Mouse (Mus musculus) intestine, embryonic 16.5 days (tissue): ENCODE results near the gene Sox5. TPM values are rescaled to one million over a fixed set of nuclear protein-coding genes. Genes with fewer than 3 reads are reported as not detected.

Experiments
- ATAC-seq: fragments of 200-750 bp; cut with Nextera tagmentation; 2 replicates; pipeline ENCODE4 v1.8.0; 2017; ENCODE audit warnings: moderate TSS enrichment, moderate library complexity
- H3K27ac ChIP-seq: fragments of 300-500 bp; sonication (generic); 2 replicates; pipeline ENCODE4 v1.5.1; 2014; ENCODE audit warnings: mild to moderate bottlenecking, low read length
- H3K27me3 ChIP-seq: fragments of 300-500 bp; sonication (generic); replicated peaks from 2 replicates; pipeline ENCODE4 v1.6.1; 2014; ENCODE audit warnings: low read length, control low read depth, mixed read lengths; ENCODE audit not compliant: control insufficient read depth, insufficient read depth
- H3K36me3 ChIP-seq: fragments of 300-500 bp; sonication (generic); 2 replicates; pipeline ENCODE4 v1.6.1; 2014; ENCODE audit warnings: low read length, control low read depth; ENCODE audit not compliant: control insufficient read depth, insufficient read depth
- H3K4me1 ChIP-seq: fragments of 300-500 bp; sonication (generic); 2 replicates; pipeline ENCODE4 v1.6.1; 2014; ENCODE audit warnings: low read length, control low read depth, mixed read lengths; ENCODE audit not compliant: control insufficient read depth, insufficient read depth
- H3K4me2 ChIP-seq: fragments of 300-500 bp; sonication (generic); 2 replicates; pipeline ENCODE4 v1.6.1; 2014; ENCODE audit warnings: low read depth, low read length, control low read depth
- H3K4me3 ChIP-seq: fragments of 300-500 bp; sonication (generic); 2 replicates; pipeline ENCODE4 v1.5.1; 2014; ENCODE audit warnings: mild to moderate bottlenecking, low read length
- H3K9ac ChIP-seq: fragments of 300-500 bp; sonication (generic); 2 replicates; pipeline ENCODE4 v1.6.1; 2014; ENCODE audit warnings: low read depth, low read length
- H3K9me3 ChIP-seq: fragments of 300-500 bp; sonication (generic); 2 replicates; pipeline ENCODE4 v1.6.1; 2016; ENCODE audit warnings: low read length, control low read depth; ENCODE audit not compliant: control insufficient read depth
- WGBS: fragments of 180-500 bp; shearing (Covaris S2); extraction: QIAGEN DNeasy Blood & Tissue Kit; methylation state at CpG from one replicate; pipeline ENCODE4 v1.1.7; 2014; 5-methylcytosine and 5-hydroxymethylcytosine counted together
- polyA plus RNA-seq: library from polyadenylated mRNA; unstranded; fragments of >200 nt; fragmentation: Nextera tagmentation; extraction: Ambion mirVana; gene quantifications from 2 replicates; pipeline ENCODE4 v1.2.1, GENCODE M21; 2015

Sox5 gene
- polyA plus RNA-seq, 1 experiment from 2014 or later = 14.3 TPM

DNA sequence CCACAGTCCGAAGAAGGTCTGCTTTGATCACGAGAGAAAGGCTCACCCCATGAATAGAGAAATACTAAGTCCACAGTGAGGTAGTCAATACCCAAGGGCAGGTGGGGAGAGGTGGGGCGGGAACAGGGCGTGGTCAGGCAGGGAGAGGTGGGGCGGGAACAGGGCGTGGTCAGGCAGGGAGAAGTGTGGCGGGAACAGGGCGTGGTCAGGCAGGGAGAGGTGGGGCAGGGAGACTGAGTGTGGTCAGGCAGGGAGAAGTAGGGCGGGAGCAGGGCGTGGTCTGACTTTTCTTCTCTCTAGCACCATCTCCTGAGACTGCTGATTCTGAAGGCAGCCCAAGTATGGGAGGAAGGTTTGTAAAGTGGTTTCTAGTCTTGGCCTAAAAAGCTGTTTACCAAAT lies 411.1 kb downstream of the Sox5 start:
- Histone ChIP-seq H3K27ac (no peak overlapping the region), H3K4me1 (no peaks in the 10 kb centered on the region), H3K27me3 (no peaks in the 10 kb centered on the region), H3K9ac (no peak overlapping the region), H3K4me2 (no peak overlapping the region), H3K9me3 (no peaks in the 10 kb centered on the region), H3K36me3 (no peaks in the 10 kb centered on the region), H3K4me3 (no peak overlapping the region)
- 54% methylated on average over 10 of the region's 10 CpGs for WGBS
- peak; percentile 74 for ATAC-seq

DNA sequence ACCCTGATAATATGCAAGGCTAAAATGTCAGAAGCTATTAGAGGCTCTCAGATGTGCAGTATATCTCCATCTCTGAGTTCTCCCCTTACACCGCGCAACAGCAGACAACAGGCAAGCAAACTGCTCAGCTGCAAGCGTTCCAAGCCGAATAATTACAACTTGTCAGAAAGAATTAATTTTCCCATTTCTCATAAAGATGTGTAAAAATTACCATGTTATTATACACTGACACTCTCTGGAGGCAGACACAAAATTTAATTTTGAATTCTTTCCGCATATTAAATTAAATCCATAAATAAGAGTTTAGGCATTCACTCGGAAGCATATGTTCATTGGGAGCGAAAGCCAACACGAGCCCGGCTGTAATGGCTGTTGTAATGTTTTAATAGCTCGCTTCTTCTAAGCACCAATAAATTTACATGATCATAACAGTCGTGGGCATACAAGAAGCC lies 414.1 kb downstream of the Sox5 start:
- WGBS = 82% methylated on average over 11 of the region's 11 CpGs
- no peaks in the 10 kb centered on the region for H3K4me1 ChIP-seq
- no peaks in the 10 kb centered on the region for H3K9me3 ChIP-seq
- H3K27ac ChIP-seq = no peak overlapping the region
- H3K4me3 ChIP-seq = no peak overlapping the region
- no peak for ATAC-seq
- no peak overlapping the region for H3K9ac ChIP-seq
- no peaks in the 10 kb centered on the region for H3K27me3 ChIP-seq
- no peak overlapping the region for H3K4me2 ChIP-seq
- no peaks in the 10 kb centered on the region for H3K36me3 ChIP-seq

DNA sequence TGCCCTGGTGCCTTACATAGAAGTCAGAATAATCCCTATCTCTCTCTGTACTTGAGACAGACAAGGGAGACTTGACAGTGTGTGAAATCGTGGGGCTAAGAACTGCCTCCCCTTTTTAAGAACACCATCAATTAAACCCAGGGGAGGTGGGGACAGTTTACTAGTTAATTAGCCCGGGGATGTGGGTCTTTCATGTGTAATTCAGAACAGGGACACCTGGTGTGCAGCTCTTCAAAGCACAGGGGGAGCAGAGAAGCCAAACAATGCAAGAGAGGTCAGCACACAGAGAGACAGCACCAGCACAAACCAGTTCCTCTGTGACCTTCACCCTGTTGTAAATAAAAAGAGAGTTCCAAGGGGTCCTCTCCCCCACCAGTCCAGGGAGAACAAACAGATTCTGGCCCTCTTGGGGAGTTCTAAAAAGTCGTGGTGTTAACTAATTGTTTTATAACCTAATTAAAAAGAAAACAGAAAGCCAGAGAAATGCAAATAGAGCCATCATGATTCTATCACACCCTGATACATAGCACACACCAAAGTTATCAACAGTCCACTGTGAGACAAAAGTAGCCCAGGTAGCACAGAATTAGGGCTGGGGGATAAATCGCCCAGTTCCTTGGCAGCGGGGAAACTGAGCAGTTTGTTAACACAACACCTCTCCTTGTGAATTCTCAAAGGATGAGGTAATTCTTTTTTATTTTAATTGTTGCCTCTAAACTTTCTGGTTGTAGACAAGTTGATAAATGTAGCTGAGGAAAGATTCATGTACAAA lies 420.3 kb downstream of the Sox5 start:
- peak; percentile 55; the same call in 1 of the 2 replicates for ATAC-seq
- Histone ChIP-seq H3K36me3 (no peaks in the 10 kb centered on the region), H3K27ac (no peak overlapping the region), H3K4me3 (no peak overlapping the region), H3K9ac (no peak overlapping the region), H3K27me3 (no peaks in the 10 kb centered on the region), H3K4me2 (no peak overlapping the region), H3K4me1 (no peaks in the 10 kb centered on the region; the same call in 1 of the 2 replicates), H3K9me3 (no peaks in the 10 kb centered on the region)
- WGBS = 23% methylated on average over 5 of the region's 5 CpGs

DNA sequence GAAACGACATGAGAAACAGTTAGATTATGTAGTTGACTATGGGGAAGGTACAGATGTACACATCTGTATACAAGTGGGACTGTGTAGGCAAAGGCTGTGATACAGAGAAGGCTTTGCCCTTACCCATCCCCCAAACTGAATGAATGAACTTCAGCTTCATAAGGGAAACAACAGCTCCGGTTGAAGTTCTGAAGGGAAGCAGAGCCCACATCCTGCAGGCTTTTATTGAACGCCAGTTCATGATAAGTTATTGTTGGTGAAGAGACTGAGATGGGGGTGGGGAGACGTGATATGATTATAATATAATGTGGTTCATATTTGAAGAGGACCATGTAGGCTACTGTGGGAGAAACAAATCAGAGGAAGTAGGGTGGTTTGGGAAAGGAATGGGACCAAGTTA lies 424.7 kb downstream of the Sox5 start:
- no peak overlapping the region for H3K27ac ChIP-seq
- WGBS = 79% methylated on average over 4 of the region's 4 CpGs
- no peaks in the 10 kb centered on the region; the same call in 1 of the 2 replicates for H3K4me1 ChIP-seq
- H3K9me3 ChIP-seq = no peaks in the 10 kb centered on the region
- no peaks in the 10 kb centered on the region for H3K27me3 ChIP-seq
- no peak for ATAC-seq
- no peak overlapping the region for H3K4me3 ChIP-seq
- no peak overlapping the region for H3K9ac ChIP-seq
- no peak overlapping the region for H3K4me2 ChIP-seq
- H3K36me3 ChIP-seq = no peaks in the 10 kb centered on the region

DNA sequence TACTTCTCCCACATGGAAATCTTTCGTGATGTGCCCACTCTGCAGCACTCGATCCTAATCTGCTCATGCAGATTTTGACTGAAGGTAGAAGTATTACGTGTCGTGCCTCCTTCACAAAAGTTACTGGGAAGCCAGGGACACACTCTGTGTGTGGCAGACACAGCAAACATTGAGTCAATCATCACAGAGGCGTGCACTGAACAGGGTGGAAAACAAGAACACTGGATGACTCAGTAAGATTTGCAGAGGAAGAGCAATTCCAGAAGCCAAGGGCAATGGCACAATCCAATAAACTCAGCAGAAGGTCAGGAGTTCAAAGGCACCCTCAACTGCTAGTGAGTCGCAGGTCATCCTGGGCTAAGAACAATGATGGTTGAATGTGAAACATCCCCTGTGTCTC lies 430.7 kb downstream of the Sox5 start:
- no peak for ATAC-seq
- no peaks in the 10 kb centered on the region for H3K4me1 ChIP-seq

DNA sequence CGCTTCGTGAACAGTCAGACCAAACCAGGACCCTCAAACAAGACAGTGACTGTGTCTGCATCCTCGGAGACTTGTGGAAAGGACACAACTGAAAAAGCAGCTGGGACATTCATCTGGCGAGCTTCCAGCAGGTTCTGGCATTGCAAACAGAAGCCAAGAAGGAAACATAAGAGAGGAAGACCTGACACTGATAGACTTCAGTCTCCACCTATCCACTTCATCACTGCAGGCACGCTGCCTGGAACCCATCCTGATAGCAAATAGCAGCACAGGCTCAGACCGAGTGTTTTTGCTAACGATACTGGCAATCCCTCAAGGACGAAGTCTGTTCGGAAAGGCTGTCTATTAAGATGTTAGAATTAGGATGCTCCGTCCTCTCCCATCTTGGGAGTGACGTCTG lies 438.4 kb downstream of the Sox5 start:
- ATAC-seq = no peak
- Histone ChIP-seq H3K9ac (no peak overlapping the region), H3K27ac (no peak overlapping the region), H3K4me1 (no peaks in the 10 kb centered on the region), H3K9me3 (peaks cover 5% of the 10 kb centered on the region; the same call in 1 of the 2 replicates), H3K4me2 (no peak overlapping the region), H3K27me3 (no peaks in the 10 kb centered on the region), H3K4me3 (no peak overlapping the region), H3K36me3 (no peaks in the 10 kb centered on the region)
- WGBS = 62% methylated on average over 11 of the region's 11 CpGs

More for the DNA sequence above, 430.7 kb downstream of the Sox5 start:
- 80% methylated on average over 6 of the region's 6 CpGs for WGBS
- Histone ChIP-seq H3K4me3 (no peak overlapping the region), H3K36me3 (no peaks in the 10 kb centered on the region), H3K27me3 (no peaks in the 10 kb centered on the region), H3K9ac (no peak overlapping the region), H3K27ac (no peak overlapping the region), H3K9me3 (no peaks in the 10 kb centered on the region), H3K4me2 (no peak overlapping the region)

DNA sequence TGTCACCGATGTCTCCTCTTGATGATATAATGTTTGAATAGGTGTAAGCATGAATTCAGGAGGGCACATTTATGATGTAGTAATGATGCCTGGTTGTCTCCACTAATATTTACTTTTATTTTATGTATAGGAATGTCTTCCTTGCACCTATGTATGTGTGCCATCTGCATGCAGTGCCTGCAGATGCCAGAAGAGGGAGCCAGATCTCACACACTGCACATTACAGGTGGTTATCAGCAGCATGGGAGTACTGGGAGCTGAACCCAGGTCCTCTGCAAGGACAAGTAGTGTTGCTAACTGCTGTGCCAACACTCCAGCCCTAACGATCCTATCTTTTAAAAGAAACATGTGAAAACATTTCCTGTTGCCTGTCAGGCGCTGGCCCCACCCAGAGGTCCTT lies 442.2 kb downstream of the Sox5 start:
- WGBS = 97% methylated on average over 3 of the region's 3 CpGs
- Histone ChIP-seq H3K4me1 (no peaks in the 10 kb centered on the region), H3K9me3 (peaks cover 5% of the 10 kb centered on the region; the same call in 1 of the 2 replicates), H3K27me3 (no peaks in the 10 kb centered on the region), H3K4me3 (no peak overlapping the region), H3K9ac (no peak overlapping the region), H3K36me3 (no peaks in the 10 kb centered on the region), H3K4me2 (no peak overlapping the region), H3K27ac (no peak overlapping the region)
- ATAC-seq = no peak

DNA sequence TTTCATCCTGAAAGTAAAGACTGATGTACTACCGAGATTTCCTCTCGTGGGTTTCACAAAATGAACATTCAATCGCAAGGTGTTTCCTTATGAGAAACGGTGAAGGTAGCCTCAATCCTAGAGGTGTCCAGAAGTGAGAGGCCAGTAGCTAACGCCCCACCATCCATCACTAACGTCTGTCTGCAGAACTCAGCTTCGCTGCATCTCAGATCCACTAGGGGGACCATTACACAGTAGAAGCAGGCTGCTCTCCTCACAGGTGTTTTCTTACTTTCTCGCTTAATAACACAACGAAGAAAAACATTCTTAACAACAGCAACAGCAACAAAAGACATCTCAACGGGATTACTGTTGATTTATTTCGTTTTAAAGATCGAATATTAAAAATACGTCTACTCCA lies 442.8 kb downstream of the Sox5 start:
- Histone ChIP-seq H3K9me3 (peaks cover 5% of the 10 kb centered on the region; the same call in 1 of the 2 replicates), H3K27me3 (no peaks in the 10 kb centered on the region), H3K36me3 (no peaks in the 10 kb centered on the region), H3K9ac (no peak overlapping the region), H3K27ac (no peak overlapping the region), H3K4me3 (no peak overlapping the region), H3K4me2 (no peak overlapping the region), H3K4me1 (no peaks in the 10 kb centered on the region)
- 68% methylated on average over 13 of the region's 13 CpGs for WGBS
- ATAC-seq = no peak

DNA sequence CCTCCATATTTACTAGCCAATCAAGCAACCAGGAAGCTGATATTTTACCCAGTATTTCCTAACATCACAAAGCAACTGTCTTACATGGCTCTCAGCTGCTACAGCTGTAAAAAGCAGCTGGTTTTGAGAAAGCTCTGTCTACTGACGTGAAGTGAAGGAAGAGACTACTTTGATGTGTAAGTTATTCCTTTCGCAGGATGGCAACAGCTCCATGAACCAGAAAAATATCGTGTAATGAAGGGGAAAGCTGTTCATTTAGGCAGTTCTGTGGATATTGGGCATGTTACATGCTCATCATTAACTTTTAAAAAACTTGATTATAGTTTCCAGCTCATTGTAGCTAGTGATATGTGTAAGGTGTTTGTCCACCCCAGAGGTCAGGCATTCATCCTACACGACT lies 443.6 kb downstream of the Sox5 start:
- WGBS = 77% methylated on average over 4 of the region's 4 CpGs
- H3K36me3 ChIP-seq = no peaks in the 10 kb centered on the region
- ATAC-seq = no peak

More for the DNA sequence above, 443.6 kb downstream of the Sox5 start:
- no peaks in the 10 kb centered on the region for H3K4me1 ChIP-seq
- no peak overlapping the region for H3K4me3 ChIP-seq
- H3K27me3 ChIP-seq = no peaks in the 10 kb centered on the region
- H3K9ac ChIP-seq = no peak overlapping the region
- H3K27ac ChIP-seq = no peak overlapping the region
- H3K4me2 ChIP-seq = no peak overlapping the region
- peaks cover 5% of the 10 kb centered on the region; the same call in 1 of the 2 replicates for H3K9me3 ChIP-seq
